Mouse (Mus musculus): Measurements from ENCODE around the gene Ifih1.

Ifih1 gene

DNA sequence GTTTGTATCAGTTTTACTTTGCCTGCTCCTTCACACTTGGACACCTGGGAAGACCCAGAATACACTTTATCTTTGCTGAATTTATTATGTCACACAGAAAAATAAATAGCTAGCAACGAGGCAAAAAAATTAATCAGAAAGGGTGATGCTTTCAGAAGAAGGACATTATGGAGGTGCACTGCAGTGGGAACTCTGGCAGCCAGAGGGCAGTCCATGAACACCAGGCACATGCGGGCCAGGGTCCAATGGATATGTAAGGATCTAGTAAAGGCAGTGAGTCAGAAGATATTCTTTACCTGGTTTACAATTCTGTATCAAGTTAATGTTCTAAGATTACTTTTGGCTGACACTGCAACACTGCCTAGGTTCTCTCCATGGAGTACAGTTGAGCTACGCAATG lies 96.4 kb downstream of the Ifih1 start:
- CTCF ChIA-PET: no interaction called here

DNA sequence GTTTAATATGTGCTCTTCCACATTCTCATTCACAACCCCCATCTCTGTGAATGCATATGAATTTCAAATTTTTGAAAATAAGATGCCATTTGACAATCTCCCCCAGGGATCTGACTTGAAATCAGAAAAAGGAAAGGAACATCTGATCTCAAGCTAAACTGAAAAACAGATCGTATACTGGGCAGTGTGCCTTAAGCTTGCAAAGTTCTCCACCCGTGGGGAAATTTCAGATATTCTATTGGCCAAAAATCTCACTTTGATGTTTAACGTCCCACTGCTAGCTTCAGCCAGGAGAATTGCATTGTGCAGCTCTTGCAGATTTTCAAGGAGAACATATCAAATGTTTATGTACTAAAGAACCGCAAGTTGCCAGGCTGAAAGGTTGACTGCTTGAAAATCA lies 96.9 kb downstream of the Ifih1 start:
- CTCF ChIA-PET: interaction anchor here (0.6 kb wide), 1 partner anchor 18 kb away, joined by 3 read pairs; no protein-coding TSS in a partner anchor

DNA sequence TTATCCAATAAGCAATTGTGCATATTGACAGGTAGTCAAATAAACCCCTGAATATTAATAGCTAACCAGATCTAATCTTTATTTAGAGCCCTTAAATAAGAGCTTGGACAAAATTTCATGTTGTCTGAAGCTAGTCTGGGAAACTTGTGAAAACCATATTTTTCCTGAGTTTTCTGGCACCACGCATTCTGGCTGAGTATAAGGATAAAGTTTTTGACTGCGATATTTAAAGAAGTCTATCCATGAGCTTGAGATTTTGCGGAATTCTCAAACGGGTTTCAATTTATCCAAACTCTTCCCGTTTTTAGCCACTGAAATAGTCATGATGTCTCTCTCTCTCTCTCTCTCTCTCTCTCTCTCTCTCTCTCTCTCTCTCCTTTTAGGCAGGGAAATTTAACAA lies 98.0 kb downstream of the Ifih1 start:
- CTCF ChIA-PET: no interaction called here
